Mouse (Mus musculus): ENCODE measurements at regions not wholly inside any gene's neighbourhood (a gene's known extent, or its start where the extent isn't known, plus 50 kb on each side); places are given as distances from the start of the nearest gene placed in this dataset.

DNA sequence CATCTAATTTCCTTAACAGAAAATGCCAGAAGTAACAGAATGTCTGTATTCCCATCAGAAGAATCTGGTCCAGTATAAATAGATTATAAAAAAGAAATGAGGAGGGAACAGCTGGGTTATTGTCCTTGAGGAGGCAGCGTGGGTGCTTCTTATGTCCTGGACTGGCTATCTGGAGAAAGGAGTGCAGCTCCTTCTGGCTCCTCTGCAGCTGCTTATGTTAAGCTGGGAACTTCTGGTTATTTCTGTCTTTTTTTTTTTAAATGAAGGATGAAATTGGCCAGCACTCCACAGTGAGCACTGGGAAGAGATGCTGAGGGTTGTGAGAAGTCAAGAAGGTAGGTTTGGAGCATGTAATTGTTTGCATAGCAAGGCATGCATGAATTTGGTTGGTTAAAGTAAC, 441.5 kb downstream of the Ebf1 start:
- DNase-seq = no peak

DNA sequence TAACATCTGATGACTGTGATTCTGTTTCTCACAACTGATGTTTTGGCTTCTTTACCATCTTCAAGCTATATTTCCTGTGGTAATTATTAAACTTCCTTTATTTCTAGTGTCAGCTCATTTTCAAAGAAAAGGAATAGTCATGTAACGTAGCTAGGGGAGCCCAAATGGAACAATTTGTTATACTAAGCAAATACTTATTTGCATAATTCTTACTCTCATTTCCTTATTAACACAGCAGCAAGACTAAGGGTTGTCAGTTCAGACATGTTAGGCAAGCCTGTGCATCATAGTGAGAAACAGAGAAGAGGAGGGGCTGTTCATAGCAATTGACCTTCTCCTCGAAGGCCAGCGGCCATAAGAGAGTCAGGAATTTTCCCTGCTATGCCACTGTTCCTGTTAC, 449.5 kb downstream of the Ebf1 start:
- no peak for DNase-seq

DNA sequence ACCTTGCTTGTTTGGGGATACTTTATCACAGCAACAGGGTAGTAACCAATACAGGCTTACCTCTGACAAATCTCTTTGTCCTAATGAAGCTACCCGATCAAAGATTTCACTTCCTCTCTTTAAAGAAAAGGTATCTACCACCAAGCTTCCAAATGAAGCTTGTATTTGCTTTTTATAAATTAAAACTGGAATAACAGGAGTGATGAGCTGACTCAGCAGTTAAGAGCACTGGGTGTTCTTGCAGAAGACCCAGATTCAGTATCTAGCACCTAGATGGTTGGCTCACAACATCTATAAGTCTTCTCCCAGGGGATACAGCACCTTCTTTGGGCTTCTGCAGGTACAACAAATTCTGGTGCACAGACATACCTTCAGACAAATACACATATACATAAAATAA, 453.2 kb downstream of the Ebf1 start:
- no peak for DNase-seq

DNA sequence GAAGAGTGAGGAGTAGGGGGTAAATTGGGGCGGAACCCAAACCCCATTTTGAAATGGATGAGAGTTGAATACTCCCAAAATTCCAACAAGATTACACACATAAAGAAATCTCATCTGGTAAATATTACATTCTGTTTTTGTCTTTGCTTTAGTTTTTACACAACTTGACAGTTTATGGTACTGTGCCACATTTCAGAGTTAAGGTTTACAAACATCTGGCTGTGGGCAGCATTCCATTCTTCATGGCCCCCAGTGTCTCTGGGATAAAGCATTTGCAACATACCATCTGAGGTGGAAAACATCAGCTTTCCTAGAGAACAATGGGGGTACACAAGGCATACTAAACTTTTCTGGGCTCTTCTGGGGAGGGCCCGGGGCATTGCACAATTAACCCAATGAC, 454.1 kb downstream of the Ebf1 start:
- no peak for DNase-seq

DNA sequence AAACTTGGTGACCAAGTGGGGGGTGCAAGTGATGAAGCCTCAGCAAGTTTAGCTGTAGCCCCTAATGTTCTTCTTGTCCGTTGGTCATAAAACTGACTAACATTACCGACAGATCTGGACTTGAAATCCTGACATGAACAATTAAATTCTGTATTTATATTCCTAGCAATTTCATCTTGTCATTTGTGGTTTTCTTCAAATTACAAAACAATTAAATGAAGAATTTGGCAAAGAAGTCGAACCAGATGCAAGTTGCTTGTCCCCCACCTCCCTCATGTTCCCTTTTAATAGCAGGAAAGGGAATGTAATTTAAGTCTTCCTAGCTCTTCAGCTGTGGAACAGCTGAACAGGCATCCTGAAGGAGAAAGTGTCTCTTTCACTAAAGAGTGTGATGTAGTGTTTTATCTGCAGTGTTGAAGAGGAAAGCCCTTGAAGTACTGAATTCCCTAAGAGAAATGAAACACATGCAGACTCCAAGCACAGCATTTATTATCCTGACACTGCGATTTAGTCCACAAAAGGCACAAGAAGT, 467.5 kb downstream of the Ebf1 start:
- no peak for DNase-seq

DNA sequence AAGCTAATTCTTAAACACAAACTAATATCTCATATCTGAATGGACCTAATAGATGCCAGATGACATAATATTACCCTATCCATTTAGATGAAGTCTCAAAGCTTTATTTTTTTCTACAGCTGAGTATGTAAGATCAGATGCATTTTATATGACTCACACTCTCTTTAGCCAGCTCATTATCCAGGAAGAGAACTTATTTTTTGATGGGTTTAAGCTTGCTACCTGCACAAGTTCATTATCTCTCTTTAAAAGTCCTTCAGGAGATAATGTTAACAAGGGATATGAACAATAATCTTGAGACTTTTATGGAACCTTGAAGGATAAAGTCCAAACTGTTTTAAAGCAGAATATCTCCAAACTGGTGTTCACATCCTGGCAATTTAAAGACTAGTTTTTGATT, 468.0 kb downstream of the Ebf1 start:
- DNase-seq = no peak

DNA sequence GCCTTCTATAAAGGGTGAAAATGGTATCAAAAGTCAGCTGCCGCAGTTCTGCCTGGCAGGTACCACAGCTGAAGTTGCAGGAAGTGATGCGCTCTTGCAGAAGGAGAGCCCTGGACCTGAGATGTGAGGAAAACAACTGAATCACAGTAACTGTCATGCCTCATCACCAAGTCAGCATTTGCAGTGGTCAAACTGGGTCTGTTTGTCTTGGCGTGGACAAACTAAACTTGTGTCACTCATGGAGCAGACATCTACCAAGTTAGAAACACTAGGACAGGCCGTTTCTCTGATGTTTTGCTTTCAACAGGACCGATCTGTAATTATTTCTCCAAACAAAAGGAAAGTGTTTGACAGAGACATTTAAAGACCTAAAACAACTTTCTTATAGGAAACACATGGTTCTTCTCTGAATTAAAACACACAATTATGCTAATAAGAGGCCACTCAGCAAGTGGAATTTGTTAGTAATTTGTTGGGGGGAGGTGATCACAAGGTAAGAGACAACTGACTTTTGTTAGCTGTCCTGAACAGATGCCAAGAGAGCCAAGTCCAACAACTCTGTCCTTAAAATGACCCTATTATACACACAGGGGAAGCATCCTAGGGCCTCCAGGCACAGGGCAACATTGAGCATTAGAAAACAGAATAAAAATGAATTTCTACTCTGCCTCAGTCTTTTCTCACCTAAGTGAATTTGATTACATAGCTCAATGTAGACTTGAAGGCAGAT, 470.2 kb downstream of the Ebf1 start:
- DNase-seq = no peak

DNA sequence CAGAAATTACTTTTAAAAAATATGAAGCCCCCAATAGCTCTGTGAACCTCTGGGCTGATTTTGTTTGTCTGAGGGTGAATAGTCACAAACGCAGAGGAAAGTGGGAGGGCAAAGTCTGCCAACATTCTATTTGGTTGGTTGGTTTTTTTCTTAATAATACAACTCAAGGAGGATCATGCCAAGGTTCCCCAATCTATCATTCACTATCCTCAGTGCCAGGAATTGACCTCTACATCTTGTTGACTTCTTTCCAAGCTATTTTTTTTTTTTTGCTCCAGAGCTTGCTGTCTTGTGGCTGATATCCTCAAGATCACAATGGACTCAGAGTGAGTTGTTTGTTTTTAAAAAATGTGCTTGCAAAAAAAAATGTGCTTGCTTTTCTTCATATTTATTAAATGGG, 471.2 kb downstream of the Ebf1 start:
- DNase-seq = no peak

DNA sequence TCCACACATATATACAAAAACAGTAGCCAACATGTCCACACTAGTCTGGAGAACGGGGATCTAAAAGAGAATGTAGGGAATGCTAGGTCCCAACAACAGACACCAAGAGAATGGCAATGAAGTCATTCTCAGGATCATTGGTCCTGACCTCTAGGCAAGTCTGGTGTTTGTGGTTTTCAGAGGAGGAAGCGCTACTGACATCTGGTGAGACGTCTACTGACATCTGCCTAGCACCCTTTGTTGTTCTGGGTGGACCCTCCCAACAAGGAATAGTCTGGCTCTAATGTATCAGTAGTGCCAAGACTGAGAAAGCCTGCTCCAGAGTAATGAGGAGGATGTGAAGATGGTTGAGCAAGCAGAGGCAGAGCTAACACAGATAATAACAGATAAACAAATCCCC, 472.4 kb downstream of the Ebf1 start:
- DNase-seq = no peak

DNA sequence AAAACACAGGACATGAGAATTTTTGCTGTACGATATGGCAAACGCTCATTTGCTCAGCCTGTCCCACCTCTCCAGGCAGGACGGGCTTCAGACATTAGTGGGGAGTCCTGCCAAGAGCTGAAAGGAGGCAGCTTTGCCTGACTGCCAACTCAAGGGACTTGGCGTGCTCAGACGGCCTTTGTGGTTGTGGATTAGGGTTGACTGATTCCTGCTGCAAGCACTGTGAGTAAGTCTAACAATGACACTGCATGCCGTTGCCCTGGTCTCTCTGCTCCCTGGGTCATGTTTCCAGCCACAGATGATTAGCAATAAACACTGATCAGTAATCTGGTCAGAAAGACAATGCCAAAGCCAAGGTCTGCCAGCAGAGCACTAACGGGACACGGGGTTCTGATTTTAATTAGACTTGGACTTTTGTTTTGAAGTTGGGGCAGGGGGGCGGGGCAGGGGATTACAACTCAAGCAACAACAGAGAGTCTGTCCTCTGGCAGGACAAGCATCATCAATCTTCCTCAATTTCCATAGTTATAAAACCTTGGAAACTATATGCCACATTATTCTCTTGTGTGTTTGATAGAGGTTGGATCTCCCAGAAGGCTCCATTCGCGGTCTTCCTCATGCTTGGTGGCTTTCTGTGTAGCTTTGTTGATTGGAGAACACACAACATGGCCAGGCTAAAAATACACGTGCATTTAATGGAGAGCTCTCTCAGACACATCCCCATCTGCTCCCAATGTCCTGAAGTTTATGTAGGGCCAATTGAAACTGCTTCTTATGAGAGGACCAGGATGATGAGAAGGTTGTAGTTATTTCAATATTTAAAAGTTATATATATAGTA, 486.6 kb downstream of the Ebf1 start:
- DNase-seq = no peak

DNA sequence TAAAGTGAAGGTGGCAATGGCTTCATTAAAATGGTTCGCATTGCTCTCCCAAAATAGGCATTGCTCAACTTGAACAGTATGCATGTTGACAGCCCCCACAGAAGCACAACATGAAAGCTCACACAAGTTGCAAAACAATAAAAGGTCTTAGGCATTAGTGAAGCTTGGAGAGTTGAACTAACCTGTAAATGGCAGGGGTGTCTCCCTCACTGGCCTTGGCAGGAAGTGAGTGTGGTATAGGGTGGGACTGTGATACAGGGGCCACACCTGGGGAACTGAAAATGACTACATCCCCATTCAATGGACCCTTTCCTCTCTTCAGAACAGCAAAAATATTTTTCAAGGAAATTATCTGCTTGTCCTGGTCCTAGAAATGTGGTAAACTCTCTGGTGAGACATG, 499.6 kb downstream of the Ebf1 start:
- no peak for DNase-seq

DNA sequence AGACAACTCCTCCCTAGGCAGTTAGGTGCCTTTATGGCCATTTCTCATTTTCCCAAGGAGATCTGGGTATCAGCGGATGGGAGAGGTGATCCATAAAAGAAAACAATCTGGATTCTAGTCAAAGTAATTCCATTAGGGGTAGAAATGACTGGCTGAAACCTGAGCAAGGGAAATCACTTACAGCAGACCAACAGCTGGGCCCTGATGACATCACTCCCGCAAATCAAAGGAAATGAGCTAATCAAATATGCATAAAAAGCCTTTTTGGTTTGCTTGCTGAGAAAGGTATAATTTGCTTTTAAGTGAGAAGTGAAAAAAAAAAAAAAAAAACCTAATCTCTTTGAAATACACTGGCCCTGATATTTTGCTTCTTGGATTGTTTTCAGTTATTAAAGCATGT, 506.2 kb downstream of the Ebf1 start:
- DNase-seq = no peak

DNA sequence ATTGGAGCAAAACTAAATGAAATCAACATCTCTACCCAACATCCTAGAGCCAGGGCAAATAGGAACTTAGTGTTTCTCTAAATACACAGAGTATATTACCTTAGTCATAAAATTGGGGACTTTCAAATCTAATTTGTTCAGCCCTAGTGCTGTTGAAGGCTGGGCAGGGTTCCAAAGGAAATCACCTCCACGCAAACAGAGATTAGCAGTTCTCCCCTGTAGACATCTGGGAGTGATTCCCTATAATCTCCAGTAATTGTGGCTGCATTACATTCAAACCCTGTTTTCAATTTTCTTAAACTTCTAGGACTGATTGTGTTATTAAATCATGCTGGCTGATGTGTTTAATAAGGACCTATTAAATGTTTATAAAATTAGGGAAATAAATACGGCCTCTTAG, 519.7 kb downstream of the Ebf1 start:
- DNase-seq = no peak

DNA sequence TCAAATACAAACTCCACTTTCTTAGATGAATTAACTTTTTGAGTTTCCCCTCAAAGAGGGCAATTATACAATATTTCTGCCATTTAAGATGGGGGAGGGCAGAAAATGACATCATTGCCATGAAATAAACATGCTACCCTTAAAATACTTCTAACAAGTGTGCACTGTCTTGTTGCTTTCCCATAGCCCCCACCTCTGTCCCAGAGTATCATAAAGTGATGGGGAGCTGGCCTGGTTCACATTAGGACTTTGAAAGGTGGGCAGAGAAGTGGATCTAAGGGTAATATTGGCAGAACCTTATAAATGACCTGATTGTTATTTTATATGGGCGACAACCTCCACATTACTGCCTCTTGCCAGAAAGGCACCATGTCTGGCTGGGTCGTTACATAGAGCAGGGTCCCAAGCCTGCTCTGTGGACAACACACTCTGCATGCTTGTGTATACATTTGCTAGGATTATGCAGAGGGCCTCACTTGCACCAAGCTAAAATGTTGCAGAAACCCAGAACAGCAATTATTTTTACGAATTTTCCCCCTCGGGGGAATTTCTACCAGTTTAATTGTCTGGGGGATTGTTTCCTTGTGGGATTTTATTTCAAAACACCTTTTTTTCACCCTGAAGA, 521.3 kb downstream of the Ebf1 start:
- no peak for DNase-seq

DNA sequence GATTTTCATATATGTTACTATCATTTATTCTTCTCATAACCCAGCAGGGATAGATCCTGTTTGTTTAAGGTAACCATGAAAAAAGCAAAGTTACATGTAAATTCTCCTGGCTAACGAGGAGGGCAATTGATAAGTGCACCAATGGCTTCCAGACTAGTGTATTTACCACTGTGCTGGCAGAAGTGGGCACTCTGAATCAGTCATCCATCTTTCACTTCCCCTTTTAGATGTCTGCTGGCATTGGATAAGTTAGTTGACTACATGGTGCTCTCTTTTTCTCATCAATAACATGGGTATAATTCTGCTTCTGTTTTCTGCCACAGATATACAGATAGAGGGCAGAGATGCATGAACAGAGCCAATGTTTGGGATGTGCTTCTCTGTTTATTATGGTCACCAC, 523.4 kb downstream of the Ebf1 start:
- DNase-seq = no peak

DNA sequence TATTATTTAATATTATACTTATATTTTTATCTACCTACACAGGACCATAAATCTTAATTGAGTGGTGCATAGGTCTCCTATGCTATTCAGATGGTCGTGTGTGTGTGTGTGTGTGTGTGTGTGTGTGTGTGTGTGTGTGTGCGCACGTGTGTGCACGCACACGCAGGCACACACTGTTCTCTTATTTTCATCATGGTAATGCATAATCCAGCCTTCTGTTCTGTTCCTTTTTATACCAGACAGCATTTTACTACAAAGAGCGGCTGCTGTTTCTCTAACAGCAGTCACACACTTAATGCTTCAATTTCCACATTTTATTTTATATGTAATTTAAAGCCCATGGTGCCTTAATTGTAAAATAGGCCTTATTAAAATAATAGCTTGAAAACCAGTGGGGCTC, 537.0 kb downstream of the Ebf1 start:
- DNase-seq = no peak

DNA sequence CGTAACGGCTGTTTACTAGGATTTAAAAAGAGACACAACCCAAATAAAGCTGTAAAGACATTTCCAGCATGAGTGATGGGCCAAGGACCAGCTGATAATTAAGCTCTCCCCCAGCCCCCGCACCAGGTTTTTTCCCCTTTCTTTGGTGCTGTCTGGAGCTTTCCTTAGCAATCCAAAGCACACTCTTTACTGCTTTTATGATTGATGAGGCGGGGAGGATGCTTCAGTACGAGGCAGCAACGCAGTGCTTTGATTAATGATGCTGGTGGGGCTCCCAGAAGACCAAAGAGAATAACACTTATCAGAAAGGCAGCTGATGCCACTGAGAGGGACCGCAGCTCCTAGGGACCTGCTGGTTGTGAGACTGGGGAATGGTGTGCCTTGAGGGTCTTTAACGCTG, 537.4 kb downstream of the Ebf1 start:
- DNase-seq = no peak

DNA sequence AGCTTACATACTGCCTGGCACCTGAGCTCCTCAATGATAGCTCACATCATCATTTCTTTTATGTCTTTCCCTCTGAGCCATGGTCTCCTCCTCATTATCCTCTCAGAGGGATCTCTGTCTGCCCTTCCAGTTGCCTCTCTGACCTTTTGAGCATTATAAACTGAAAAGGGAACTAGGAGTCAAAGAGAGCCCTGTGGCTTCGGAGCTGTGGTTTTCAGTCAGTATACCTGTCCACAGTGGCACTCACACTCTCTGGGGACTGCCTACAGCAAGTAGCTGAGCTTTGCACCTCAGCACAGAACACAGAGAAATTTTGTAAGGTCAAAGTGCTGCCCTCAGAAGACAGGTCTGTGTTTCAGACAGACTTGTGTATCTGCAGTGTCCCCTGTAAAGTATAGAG, 538.7 kb downstream of the Ebf1 start:
- DNase-seq = no peak

DNA sequence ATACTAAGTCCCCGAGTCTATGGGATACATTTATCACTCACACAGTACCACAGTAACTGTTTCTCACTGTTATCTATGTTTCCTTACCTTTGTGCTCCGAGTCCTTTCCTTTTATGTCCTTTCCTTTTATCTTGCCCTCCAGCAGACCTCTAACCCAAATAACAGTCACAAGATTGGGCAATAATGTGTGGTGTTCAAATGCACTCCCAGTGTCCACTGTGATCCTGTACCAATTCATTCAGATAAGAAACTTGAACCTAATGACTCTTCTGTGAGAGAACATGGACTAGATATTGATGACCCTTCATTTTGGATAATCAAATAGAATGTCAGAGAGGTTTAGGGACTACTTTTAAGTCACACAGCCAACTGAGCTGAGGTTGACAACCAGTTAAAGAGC, 541.2 kb downstream of the Ebf1 start:
- DNase-seq = no peak

DNA sequence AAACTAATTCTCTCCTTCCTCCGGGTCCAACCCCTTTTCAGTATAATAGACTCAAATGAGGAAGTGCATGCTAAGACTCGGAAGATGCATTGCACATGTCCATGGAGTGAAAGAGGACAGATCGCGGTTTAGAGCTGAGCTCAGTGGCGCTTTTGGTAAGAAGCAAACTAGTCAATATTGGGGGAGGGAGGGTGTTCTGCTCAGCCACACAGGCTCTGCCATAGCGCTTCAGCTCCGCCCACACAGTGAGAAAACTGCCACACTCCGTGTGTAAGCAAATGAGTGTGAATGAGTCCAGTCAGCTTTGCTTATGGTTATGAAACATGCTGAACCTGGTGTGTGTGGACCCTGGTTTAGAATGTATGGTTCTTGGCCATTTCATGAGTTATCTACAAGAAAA, 543.8 kb downstream of the Ebf1 start:
- DNase-seq = no peak

DNA sequence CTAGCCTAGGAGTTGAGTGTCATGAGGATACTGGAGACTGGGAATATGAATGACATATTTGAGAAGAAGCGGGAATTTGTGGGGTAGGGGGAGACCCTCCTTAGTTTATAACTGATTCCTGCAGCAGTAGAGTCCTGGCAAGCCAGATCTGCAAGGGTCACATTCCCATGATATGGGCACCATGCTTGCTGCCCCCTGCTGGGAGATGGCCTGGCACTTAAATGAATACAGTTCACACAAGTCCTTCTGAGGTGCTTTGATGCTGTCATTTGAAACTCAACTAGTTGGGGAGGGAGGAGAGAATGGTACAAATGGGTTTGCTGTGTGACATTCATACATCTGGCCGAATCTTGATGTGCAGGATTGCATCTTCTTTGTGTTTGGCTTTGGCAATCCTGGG, 556.4 kb downstream of the Ebf1 start:
- DNase-seq = no peak

DNA sequence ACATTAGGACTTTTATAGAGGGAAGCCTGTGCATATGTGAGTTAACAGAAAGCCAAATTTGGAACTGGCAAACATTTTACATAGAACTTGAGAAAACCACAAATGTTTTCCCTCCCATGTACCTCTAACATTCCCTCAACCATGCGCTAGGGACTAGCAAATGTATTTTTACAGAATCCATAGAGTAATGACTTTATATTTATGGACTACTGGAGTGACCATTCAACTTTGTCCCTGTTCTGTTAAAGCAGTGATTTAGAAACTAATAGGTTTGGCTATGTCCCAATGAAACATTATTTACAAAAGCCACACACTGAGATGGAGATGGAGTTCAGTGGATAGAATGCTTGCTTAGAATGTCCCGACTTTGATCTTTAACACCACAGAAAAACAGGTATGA, 557.0 kb downstream of the Ebf1 start:
- no peak for DNase-seq

DNA sequence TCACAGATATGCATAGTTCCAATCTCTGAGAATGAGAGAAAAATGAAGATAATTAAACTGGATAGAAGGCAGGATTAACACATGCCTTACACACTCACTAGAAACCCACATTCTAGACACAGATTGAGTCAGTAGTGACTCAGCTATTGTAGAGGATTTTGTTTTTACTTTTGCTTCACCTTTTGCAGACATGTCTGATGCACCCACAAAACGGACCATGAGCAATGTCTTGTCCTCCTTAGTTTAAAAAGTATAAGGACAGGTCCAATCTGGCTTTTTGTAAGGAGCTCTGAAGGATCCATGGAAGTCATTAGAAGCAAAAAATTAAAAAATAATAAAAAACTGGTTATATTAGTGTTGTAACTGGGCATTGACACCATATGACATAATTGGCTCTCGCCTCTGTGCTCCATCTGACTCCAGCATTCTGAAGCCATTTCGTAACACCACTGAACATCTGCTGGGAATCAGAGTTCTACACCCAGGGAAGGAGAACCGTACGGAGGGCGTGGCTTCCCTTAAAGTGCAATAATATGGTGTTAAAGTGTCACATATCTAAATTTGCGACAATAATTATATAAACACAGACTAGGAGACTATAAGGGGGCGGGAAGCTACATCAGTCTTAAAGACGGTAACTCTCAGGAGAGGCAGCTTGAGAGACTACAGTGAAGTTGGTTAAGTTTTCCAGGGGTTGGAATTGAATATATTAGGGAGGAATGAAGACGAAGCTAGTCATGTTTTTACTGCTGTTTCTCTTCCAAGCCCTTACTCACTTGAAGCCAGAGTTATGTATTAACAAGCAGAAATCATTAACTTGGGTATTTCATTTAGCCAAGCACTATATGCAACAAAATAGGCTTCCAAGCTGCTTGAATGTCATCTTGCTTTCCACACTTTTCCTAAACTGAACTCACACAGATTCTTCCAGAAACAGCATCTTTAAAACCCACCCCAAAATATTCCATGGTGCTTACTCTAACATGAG, 558.0 kb downstream of the Ebf1 start:
- DNase-seq = no peak

Data from cerebellum, adult 9-11 months (tissue).